Mouse (Mus musculus): Measurements from ENCODE around the gene Sdccag8. TPM values are rescaled to one million over a fixed set of nuclear protein-coding genes. Genes with fewer than 3 reads are reported as not detected.

Gene Sdccag8
- 15.6 and 16.5 TPM in 2 replicates for polyA plus RNA-seq (2015; fragmentation: Nextera tagmentation; extraction: Ambion mirVana)

GRCm38 (mm10) chr1:176814591-176815062 lies at the start of gene Sdccag8:
Gene Sdccag8, plus strand, starts transcription at chr1:176814660.
- WGBS, result under 1% methylated on average over 25 of the region's 25 CpGs
- no peaks in the 10 kb centered on the region for H3K9me3 ChIP-seq
- ATAC-seq (ENCODE audit: insufficient read depth, low FRiP score, low read depth), result peak; percentile 97
- peak within 1 kb of the TSS; percentile 73 for H3K9ac ChIP-seq
- no peaks in the 10 kb centered on the region for H3K36me3 ChIP-seq
- H3K27ac ChIP-seq, result peak within 1 kb of the TSS; percentile 97
- H3K4me2 ChIP-seq, result peak within 1 kb of the TSS; percentile 70
- H3K4me1 ChIP-seq, result no peaks in the 10 kb centered on the region; the same call in 1 of the 2 replicates
- no peaks in the 10 kb centered on the region for H3K27me3 ChIP-seq (replicated peaks)
- H3K4me3 ChIP-seq (replicated peaks), result peak within 1 kb of the TSS; percentile 92

- no peak overlapping the region for H3K4me3 ChIP-seq (replicated peaks)
- no peaks in the 10 kb centered on the region for H3K4me1 ChIP-seq
- H3K9ac ChIP-seq, result no peak overlapping the region
- H3K27ac ChIP-seq, result no peak overlapping the region
- no peak overlapping the region for H3K4me2 ChIP-seq
- H3K9me3 ChIP-seq, result no peaks in the 10 kb centered on the region
- 83% methylated on average over 4 of the region's 4 CpGs for WGBS
- H3K36me3 ChIP-seq, result peaks cover 5% of the 10 kb centered on the region; the same call in 1 of the 2 replicates
- no peak for ATAC-seq (ENCODE audit: insufficient read depth, low FRiP score, low read depth)
- H3K27me3 ChIP-seq (replicated peaks), result no peaks in the 10 kb centered on the region
Measured at GRCm38 (mm10) chr1:176774533-176774932, 39.9 kb upstream of the Sdccag8 start.

GRCm38 (mm10) chr1:176789326-176789725 lies 25.1 kb upstream of the Sdccag8 start:
- Histone ChIP-seq H3K9ac (no peak overlapping the region), H3K4me2 (no peak overlapping the region), H3K9me3 (no peaks in the 10 kb centered on the region), H3K27ac (no peak overlapping the region), H3K4me1 (no peaks in the 10 kb centered on the region), H3K4me3 (replicated peaks) (no peak overlapping the region), H3K36me3 (no peaks in the 10 kb centered on the region), H3K27me3 (replicated peaks) (no peaks in the 10 kb centered on the region)
- WGBS, result 86% methylated on average over 7 of the region's 7 CpGs
- no peak for ATAC-seq (ENCODE audit: insufficient read depth, low FRiP score, low read depth)

DNA sequence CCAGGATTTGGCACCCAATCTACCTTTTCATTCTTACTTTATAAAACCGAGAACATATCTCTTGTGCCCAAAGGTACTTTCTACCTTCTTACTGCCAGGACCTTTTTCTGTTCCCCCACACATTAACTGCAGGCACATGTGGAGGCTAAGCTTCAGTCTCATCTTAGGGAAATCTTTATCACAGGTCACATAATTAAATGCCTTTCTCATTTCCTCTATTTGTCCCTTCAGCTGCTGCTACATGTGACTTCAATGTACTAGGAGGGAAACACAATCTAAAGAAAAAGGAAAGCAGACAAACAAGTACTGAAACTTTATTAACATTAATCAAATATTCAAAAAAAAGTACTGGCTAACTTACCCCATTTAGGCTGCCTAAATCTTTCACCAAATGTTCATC lies 22.3 kb upstream of the Sdccag8 start:
- Histone ChIP-seq H3K4me2 (no peak overlapping the region), H3K9ac (no peak overlapping the region), H3K4me3 (replicated peaks) (no peak overlapping the region), H3K27ac (no peak overlapping the region), H3K9me3 (no peaks in the 10 kb centered on the region), H3K4me1 (no peaks in the 10 kb centered on the region), H3K27me3 (replicated peaks) (no peaks in the 10 kb centered on the region), H3K36me3 (no peaks in the 10 kb centered on the region)
- WGBS, result 89% methylated on average over 1 of the region's 1 CpGs
- ATAC-seq (ENCODE audit: insufficient read depth, low FRiP score, low read depth), result no peak

- Histone ChIP-seq H3K27ac (no peak overlapping the region), H3K4me1 (no peaks in the 10 kb centered on the region), H3K36me3 (no peaks in the 10 kb centered on the region), H3K9me3 (no peaks in the 10 kb centered on the region), H3K4me3 (replicated peaks) (no peak overlapping the region), H3K4me2 (no peak overlapping the region), H3K9ac (no peak overlapping the region), H3K27me3 (replicated peaks) (no peaks in the 10 kb centered on the region)
- no peak for ATAC-seq (ENCODE audit: insufficient read depth, low FRiP score, low read depth)
Measured at GRCm38 (mm10) chr1:176798673-176799072, 15.8 kb upstream of the Sdccag8 start.

GRCm38 (mm10) chr1:176800728-176801365 lies 13.6 kb upstream of the Sdccag8 start:
- H3K27me3 ChIP-seq (replicated peaks), result no peaks in the 10 kb centered on the region
- H3K36me3 ChIP-seq, result no peaks in the 10 kb centered on the region
- peak; percentile 56; the same call in 1 of the 2 replicates for ATAC-seq (ENCODE audit: insufficient read depth, low FRiP score, low read depth)
- no peak overlapping the region for H3K4me3 ChIP-seq (replicated peaks)
- 0 out of 2 replicates have a peak overlapping the region, but pooled peaks have one; percentile 18 for H3K27ac ChIP-seq
- H3K4me2 ChIP-seq, result no peak overlapping the region
- no peaks in the 10 kb centered on the region for H3K9me3 ChIP-seq
- no peak overlapping the region for H3K9ac ChIP-seq
- WGBS, result 16% methylated on average over 2 of the region's 2 CpGs
- H3K4me1 ChIP-seq, result no peaks in the 10 kb centered on the region

DNA sequence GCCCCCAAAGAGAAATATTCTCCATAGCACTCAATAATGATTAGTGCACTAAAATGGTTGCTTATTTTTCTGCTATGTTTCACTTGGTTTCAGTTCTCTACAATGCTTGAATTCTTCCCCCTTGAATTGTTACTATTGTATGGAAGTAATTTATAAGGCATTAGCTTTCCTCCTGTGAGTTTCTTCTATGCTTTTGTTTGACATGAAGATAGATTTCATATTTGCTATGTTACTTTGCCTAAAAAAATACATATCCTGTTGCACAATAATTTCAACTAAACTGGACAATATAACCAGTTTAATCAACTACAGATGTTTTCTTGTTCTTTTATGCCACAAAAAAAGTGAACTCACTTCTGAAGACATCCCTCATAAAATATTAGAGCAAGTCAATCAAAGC lies 4.3 kb upstream of the Sdccag8 start:
- Histone ChIP-seq H3K36me3 (no peaks in the 10 kb centered on the region), H3K4me1 (no peaks in the 10 kb centered on the region), H3K9ac (no peak overlapping the region), H3K27me3 (replicated peaks) (no peaks in the 10 kb centered on the region), H3K9me3 (no peaks in the 10 kb centered on the region), H3K4me2 (no peak overlapping the region), H3K27ac (no peak overlapping the region), H3K4me3 (replicated peaks) (no peak overlapping the region)
- ATAC-seq (ENCODE audit: insufficient read depth, low FRiP score, low read depth), result no peak

- H3K4me1 ChIP-seq, result no peaks in the 10 kb centered on the region
- H3K9me3 ChIP-seq, result no peaks in the 10 kb centered on the region
- H3K36me3 ChIP-seq, result no peaks in the 10 kb centered on the region
- H3K4me2 ChIP-seq, result peak overlapping the region; percentile 70
- H3K27me3 ChIP-seq (replicated peaks), result no peaks in the 10 kb centered on the region
- no peak overlapping the region for H3K9ac ChIP-seq
- H3K27ac ChIP-seq, result no peak overlapping the region
- no peak for ATAC-seq (ENCODE audit: insufficient read depth, low FRiP score, low read depth)
- peak overlapping the region; percentile 92; the same call in 1 of the 2 replicates for H3K4me3 ChIP-seq (replicated peaks)
- 73% methylated on average over 3 of the region's 3 CpGs for WGBS
Measured at GRCm38 (mm10) chr1:176811892-176812291, 2.6 kb upstream of the Sdccag8 start.

GRCm38 (mm10) chr1:176812491-176813291 lies 1.8 kb upstream of the Sdccag8 start:
- Histone ChIP-seq H3K27me3 (replicated peaks) (no peaks in the 10 kb centered on the region), H3K9ac (peak overlapping the region; percentile 73), H3K27ac (peak overlapping the region; percentile 97), H3K4me2 (peak overlapping the region; percentile 70), H3K9me3 (no peaks in the 10 kb centered on the region), H3K4me1 (no peaks in the 10 kb centered on the region), H3K4me3 (replicated peaks) (peak overlapping the region; percentile 92), H3K36me3 (no peaks in the 10 kb centered on the region)
- no peak for ATAC-seq (ENCODE audit: insufficient read depth, low FRiP score, low read depth)
- 17% methylated on average over 11 of the region's 11 CpGs for WGBS

GRCm38 (mm10) chr1:176813292-176814035 lies 996 bp upstream of the Sdccag8 start:
- peak; percentile 40 for ATAC-seq (ENCODE audit: insufficient read depth, low FRiP score, low read depth)
- under 1% methylated on average over 54 of the region's 75 CpGs for WGBS
- no peaks in the 10 kb centered on the region for H3K27me3 ChIP-seq (replicated peaks)
- H3K9me3 ChIP-seq, result no peaks in the 10 kb centered on the region
- H3K4me3 ChIP-seq (replicated peaks), result peak overlapping the region; percentile 92
- peak overlapping the region; percentile 97 for H3K27ac ChIP-seq
- H3K4me2 ChIP-seq, result peak overlapping the region; percentile 70
- no peaks in the 10 kb centered on the region for H3K36me3 ChIP-seq
- H3K4me1 ChIP-seq, result no peaks in the 10 kb centered on the region; the same call in 1 of the 2 replicates
- H3K9ac ChIP-seq, result peak overlapping the region; percentile 73

GRCm38 (mm10) chr1:176814036-176814420 lies 432 bp upstream of the Sdccag8 start, which contains the start of gene Cep170:
Gene Cep170, minus strand, starts transcription at chr1:176814067.
- Histone ChIP-seq H3K27ac (peak within 1 kb of the TSS; percentile 97), H3K9ac (peak within 1 kb of the TSS; percentile 73), H3K27me3 (replicated peaks) (no peaks in the 10 kb centered on the region), H3K9me3 (no peaks in the 10 kb centered on the region), H3K36me3 (no peaks in the 10 kb centered on the region), H3K4me1 (no peaks in the 10 kb centered on the region; the same call in 1 of the 2 replicates), H3K4me3 (replicated peaks) (peak within 1 kb of the TSS; percentile 92), H3K4me2 (peak within 1 kb of the TSS; percentile 70)
- ATAC-seq (ENCODE audit: insufficient read depth, low FRiP score, low read depth), result peak; percentile 89
- WGBS, result under 1% methylated on average over 28 of the region's 28 CpGs
